Mouse (Mus musculus): ENCODE measurements at regions not wholly inside any gene's neighbourhood (a gene's known extent, or its start where the extent isn't known, plus 50 kb on each side); places are given as distances from the start of the nearest gene placed in this dataset.

- no peaks in the 10 kb centered on the region for H3K4me1 ChIP-seq (ENCODE audit: control insufficient read depth, insufficient read depth, low read length)
- TF ChIP-seq CTCF (IDR thresholded peaks at IDR 0.05; ENCODE audit: low read depth, low read length): no peak
- no peak for TF ChIP-seq POLR2A (IDR thresholded peaks at IDR 0.05; ENCODE audit: borderline replicate concordance, low read depth, low read length)
- H3K27ac ChIP-seq (ENCODE audit: insufficient read depth, low read depth, low read length): no peak overlapping the region
- no peak overlapping the region for H3K4me3 ChIP-seq (ENCODE audit: insufficient read depth, low read length)
Observed at GRCm38 (mm10) chr4:153758323-153758722, 198.7 kb upstream of the A430005L14Rik start.

- TF ChIP-seq POLR2A (IDR thresholded peaks at IDR 0.05; ENCODE audit: borderline replicate concordance, low read depth, low read length) (no peak), CTCF (IDR thresholded peaks at IDR 0.05; ENCODE audit: low read depth, low read length) (no peak)
- Histone ChIP-seq H3K27ac (ENCODE audit: insufficient read depth, low read depth, low read length) (no peak overlapping the region), H3K4me3 (ENCODE audit: insufficient read depth, low read length) (no peak overlapping the region), H3K4me1 (ENCODE audit: control insufficient read depth, insufficient read depth, low read length) (no peaks in the 10 kb centered on the region)
Observed at GRCm38 (mm10) chr4:153758781-153759180, 198.3 kb upstream of the A430005L14Rik start.

GRCm38 (mm10) chr4:153760934-153761333, 196.1 kb upstream of the A430005L14Rik start:
- Histone ChIP-seq H3K27ac (ENCODE audit: insufficient read depth, low read depth, low read length) (no peak overlapping the region), H3K4me3 (ENCODE audit: insufficient read depth, low read length) (no peak overlapping the region), H3K4me1 (ENCODE audit: control insufficient read depth, insufficient read depth, low read length) (no peaks in the 10 kb centered on the region)
- no peak for TF ChIP-seq POLR2A (IDR thresholded peaks at IDR 0.05; ENCODE audit: borderline replicate concordance, low read depth, low read length)
- TF ChIP-seq CTCF (IDR thresholded peaks at IDR 0.05; ENCODE audit: low read depth, low read length): no peak

DNA sequence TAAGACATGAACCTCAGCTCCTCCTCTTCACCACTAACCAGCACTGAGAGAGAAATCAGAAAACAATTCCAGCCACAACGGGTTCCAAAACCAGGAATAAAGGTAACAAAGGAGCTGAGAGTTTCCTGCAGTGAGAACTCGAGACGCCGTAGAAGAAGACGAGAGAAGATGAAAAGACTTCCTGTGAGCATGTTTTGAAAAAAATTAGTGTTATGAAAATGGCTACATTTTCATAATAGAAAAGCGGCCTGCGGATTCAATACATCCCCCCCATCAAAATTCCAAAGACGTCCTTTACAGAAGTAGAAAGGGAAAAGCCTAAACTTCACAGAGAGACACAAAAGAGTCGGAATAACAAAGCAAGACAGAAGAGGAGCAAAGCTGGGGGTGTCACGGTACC, 193.6 kb upstream of the A430005L14Rik start:
- H3K4me1 ChIP-seq (ENCODE audit: control insufficient read depth, insufficient read depth, low read length): no peaks in the 10 kb centered on the region
- H3K4me3 ChIP-seq (ENCODE audit: insufficient read depth, low read length): no peak overlapping the region
- TF ChIP-seq POLR2A (IDR thresholded peaks at IDR 0.05; ENCODE audit: borderline replicate concordance, low read depth, low read length) (no peak), CTCF (IDR thresholded peaks at IDR 0.05; ENCODE audit: low read depth, low read length) (no peak)
- H3K27ac ChIP-seq (ENCODE audit: insufficient read depth, low read depth, low read length): no peak overlapping the region

DNA sequence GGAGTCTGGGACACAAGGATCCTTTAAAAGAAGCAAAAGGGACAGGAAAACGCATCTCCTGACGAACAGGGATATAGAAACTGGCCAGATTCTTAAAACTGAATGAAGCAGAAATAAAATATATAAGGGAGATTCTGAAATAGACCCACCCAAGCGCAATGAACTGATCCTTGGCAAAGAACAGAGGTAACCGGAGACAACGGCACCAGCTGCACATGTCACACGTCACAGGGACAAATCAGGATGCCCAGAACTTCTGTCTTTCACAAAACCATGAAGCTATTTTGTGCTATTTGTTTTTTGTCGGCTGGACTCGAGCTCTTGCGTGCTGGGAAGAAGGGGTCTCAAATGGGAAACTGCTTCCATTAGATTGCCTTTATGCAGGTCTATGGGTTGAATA, 189.3 kb upstream of the A430005L14Rik start:
- TF ChIP-seq POLR2A (IDR thresholded peaks at IDR 0.05; ENCODE audit: borderline replicate concordance, low read depth, low read length) (no peak), CTCF (IDR thresholded peaks at IDR 0.05; ENCODE audit: low read depth, low read length) (no peak)
- Histone ChIP-seq H3K27ac (ENCODE audit: insufficient read depth, low read depth, low read length) (no peak overlapping the region), H3K4me3 (ENCODE audit: insufficient read depth, low read length) (no peak overlapping the region), H3K4me1 (ENCODE audit: control insufficient read depth, insufficient read depth, low read length) (no peaks in the 10 kb centered on the region)

DNA sequence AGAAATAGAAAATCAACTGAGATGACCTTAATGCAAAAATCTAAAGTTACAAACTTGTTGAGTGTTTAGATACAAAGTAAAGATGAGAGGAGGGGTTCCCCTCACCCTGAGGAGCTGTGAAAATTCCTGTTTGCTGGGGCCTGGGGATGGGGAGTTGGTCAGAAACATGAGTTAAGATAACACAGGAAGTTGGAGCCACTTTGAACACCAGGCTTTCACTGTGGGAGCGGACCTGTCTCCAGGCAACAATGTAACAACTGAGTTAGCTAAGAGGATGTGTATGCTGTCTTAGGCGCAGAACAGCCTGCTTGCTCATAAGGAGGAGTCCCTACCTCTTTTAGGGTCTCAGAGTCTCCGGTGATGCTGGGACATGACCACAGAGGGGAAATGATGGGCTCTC, 188.7 kb upstream of the A430005L14Rik start:
- TF ChIP-seq CTCF (IDR thresholded peaks at IDR 0.05; ENCODE audit: low read depth, low read length) (no peak), POLR2A (IDR thresholded peaks at IDR 0.05; ENCODE audit: borderline replicate concordance, low read depth, low read length) (no peak)
- Histone ChIP-seq H3K4me1 (ENCODE audit: control insufficient read depth, insufficient read depth, low read length) (no peaks in the 10 kb centered on the region), H3K27ac (ENCODE audit: insufficient read depth, low read depth, low read length) (no peak overlapping the region), H3K4me3 (ENCODE audit: insufficient read depth, low read length) (no peak overlapping the region)

DNA sequence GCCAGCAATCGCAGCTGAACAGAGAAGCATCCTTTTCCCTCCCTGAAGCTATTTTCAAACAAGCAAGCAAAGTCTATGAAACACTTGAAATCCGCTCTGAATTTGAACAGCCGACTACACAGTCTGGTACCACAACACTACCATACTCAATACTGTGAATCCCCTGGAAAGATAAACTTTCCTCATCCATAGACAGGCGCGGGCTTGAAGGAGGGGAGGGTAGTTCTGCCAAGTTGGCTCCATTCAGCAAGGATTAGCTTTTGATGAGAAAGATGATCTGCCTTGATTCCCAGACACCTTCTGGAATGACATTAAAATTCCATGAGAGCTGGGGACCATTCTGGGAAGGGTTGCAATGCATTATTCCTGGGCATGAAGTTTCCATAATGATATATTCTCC, 186.4 kb upstream of the A430005L14Rik start:
- H3K4me3 ChIP-seq (ENCODE audit: insufficient read depth, low read length): no peak overlapping the region
- H3K27ac ChIP-seq (ENCODE audit: insufficient read depth, low read depth, low read length): no peak overlapping the region
- H3K4me1 ChIP-seq (ENCODE audit: control insufficient read depth, insufficient read depth, low read length): no peaks in the 10 kb centered on the region
- TF ChIP-seq POLR2A (IDR thresholded peaks at IDR 0.05; ENCODE audit: borderline replicate concordance, low read depth, low read length) (no peak), CTCF (IDR thresholded peaks at IDR 0.05; ENCODE audit: low read depth, low read length) (no peak)

GRCm38 (mm10) chr4:153780501-153780900, 176.5 kb upstream of the A430005L14Rik start:
- H3K4me1 ChIP-seq (ENCODE audit: control insufficient read depth, insufficient read depth, low read length): no peaks in the 10 kb centered on the region
- TF ChIP-seq POLR2A (IDR thresholded peaks at IDR 0.05; ENCODE audit: borderline replicate concordance, low read depth, low read length): no peak
- no peak for TF ChIP-seq CTCF (IDR thresholded peaks at IDR 0.05; ENCODE audit: low read depth, low read length)
- no peak overlapping the region for H3K4me3 ChIP-seq (ENCODE audit: insufficient read depth, low read length)
- H3K27ac ChIP-seq (ENCODE audit: insufficient read depth, low read depth, low read length): no peak overlapping the region

DNA sequence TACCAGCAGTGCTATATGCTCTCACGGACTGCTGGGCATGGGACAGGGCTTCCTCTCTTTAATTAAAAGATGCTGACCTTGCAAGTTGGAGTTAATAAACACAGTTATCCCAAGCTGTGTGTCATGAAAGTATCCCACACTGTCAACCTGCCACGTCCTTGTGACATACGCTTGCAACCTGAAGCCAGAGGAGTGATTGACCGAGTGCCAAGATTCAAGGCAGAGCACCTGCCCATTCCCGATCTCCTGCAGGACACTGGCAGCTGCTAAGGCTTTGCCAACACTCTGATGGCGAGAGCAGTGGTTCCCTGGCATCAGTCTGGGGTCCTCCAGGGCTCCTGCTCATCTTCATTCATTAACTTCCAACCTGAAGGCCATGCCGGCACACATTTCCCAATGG, 175.8 kb upstream of the A430005L14Rik start:
- H3K27ac ChIP-seq (ENCODE audit: insufficient read depth, low read depth, low read length): no peak overlapping the region
- H3K4me3 ChIP-seq (ENCODE audit: insufficient read depth, low read length): no peak overlapping the region
- H3K4me1 ChIP-seq (ENCODE audit: control insufficient read depth, insufficient read depth, low read length): no peaks in the 10 kb centered on the region
- TF ChIP-seq CTCF (IDR thresholded peaks at IDR 0.05; ENCODE audit: low read depth, low read length) (no peak), POLR2A (IDR thresholded peaks at IDR 0.05; ENCODE audit: borderline replicate concordance, low read depth, low read length) (no peak)

DNA sequence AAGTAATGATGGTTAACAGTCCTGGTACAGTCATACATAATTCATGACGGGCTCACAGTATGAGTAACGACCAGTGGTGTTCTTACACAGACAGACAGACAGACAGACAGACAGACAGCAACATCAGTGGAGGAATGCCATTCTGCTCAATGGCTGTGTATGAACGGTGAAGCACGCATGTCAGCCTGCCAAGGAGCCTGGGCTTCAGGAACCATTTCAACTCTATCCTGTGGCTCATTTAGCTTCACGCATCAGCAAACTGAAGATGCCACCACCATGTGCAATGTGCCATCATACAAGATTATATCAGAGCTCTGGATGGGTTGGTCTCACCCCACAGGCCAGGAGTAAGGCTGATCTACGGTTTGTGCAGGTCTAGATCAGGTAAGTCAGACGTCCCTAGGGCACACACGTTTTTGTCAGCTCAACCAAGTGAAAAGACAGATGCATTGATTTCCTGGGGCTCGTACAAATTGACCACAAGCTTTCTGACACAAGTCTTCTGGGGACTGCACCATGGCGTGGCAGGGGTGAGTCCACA, 175.0 kb upstream of the A430005L14Rik start:
- TF ChIP-seq POLR2A (IDR thresholded peaks at IDR 0.05; ENCODE audit: borderline replicate concordance, low read depth, low read length) (no peak), CTCF (IDR thresholded peaks at IDR 0.05; ENCODE audit: low read depth, low read length) (no peak)
- H3K27ac ChIP-seq (ENCODE audit: insufficient read depth, low read depth, low read length): no peak overlapping the region
- no peaks in the 10 kb centered on the region for H3K4me1 ChIP-seq (ENCODE audit: control insufficient read depth, insufficient read depth, low read length)
- H3K4me3 ChIP-seq (ENCODE audit: insufficient read depth, low read length): no peak overlapping the region

DNA sequence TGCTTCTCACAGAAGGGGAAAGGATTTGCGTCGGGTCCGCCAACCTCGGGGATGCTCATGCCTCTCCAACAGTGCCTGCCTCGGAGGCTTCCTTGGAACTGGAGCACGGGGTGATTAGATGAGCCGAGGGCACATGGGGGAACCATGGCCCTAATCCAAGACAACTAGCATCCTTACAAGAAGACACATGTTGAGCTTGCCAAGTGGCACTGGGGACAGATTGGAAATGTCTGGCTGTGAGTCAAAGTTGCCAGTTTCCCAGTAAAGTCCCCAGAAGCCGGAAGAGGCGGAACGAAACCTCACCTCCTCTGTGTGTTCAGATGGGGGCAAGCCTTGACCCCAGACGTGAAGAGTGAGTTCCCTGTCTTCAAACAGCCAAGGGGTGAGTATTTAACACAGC, 172.6 kb upstream of the A430005L14Rik start:
- Histone ChIP-seq H3K4me1 (ENCODE audit: control insufficient read depth, insufficient read depth, low read length) (no peaks in the 10 kb centered on the region), H3K4me3 (ENCODE audit: insufficient read depth, low read length) (no peak overlapping the region), H3K27ac (ENCODE audit: insufficient read depth, low read depth, low read length) (no peak overlapping the region)
- TF ChIP-seq POLR2A (IDR thresholded peaks at IDR 0.05; ENCODE audit: borderline replicate concordance, low read depth, low read length): no peak
- no peak for TF ChIP-seq CTCF (IDR thresholded peaks at IDR 0.05; ENCODE audit: low read depth, low read length)
